Mouse (Mus musculus) c-Kit-positive CD71-positive TER-119-positive erythroid progenitor cells, embryonic 14.5 days (primary cell): ENCODE data around the gene Insc.
"Not testable (repeated sequence)": the region's sequence is repeated elsewhere in the genome, so short reads cannot be mapped to it uniquely, and the experiment has no call there.

Experiments
- DNase-seq: peaks from one replicate; pipeline ENCODE4 v3.0.0-alpha.2; 2013; ENCODE audit warnings: low spot score

The Insc gene

DNA sequence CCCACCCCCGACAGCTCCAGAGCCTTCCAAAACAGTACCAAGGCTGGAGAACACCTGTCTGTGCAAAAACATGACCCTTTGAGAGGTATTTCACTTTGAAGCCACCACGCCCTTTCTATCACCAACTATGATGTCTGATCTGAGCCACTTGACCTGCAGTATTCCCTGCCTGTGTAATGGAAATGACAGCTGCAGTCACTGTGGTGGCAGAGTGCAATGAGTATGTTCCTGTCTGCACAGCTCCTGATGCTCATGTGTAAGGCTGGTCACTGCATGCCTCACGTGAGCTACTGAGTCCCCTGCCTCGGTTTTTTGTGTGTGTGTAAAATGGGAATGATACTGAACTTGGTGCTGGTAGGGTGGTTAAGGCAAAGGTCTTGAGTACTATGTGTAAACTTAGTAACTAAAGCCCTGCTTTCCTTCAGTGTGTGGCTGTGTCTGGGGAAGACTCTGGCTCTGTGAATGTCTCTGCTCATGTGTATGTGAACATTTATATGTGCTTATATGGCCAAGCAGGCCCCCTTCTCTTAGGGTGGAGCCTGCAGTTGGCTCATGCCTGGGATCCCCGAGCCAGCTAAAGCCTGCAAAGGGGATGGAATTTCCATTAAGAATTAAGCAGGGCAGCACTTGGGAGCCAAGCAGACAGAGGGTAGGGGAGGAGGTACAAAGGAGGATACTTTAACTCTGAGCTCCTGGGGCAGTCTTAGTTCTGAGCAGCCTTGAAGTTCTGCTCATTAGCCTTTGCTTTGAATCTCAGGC lies at the start of gene Insc:
Gene Insc (plus strand): TSS at position 673 of the 759 bp plus-strand sequence.
- DNase-seq, result no peak

DNA sequence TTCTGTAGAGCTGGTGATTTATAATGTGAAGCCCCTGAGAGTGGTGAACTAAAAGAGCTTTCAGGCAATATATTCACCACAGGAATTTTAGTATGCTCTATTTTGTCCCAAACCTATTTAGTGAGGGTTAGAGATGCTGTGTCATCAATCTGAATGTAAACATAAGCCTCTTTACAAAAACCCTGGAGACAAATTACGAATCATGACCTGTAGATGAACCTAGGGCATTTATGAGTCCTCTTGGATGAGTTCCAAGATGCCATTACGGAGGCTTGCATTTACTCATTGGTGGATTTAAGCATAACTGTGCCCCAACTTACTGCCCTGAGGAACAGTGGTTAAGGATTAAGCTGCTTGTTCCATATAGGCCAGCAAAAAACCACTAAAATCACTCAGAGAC lies 42.6 kb upstream of the Insc start:
- DNase-seq, result no peak

DNA sequence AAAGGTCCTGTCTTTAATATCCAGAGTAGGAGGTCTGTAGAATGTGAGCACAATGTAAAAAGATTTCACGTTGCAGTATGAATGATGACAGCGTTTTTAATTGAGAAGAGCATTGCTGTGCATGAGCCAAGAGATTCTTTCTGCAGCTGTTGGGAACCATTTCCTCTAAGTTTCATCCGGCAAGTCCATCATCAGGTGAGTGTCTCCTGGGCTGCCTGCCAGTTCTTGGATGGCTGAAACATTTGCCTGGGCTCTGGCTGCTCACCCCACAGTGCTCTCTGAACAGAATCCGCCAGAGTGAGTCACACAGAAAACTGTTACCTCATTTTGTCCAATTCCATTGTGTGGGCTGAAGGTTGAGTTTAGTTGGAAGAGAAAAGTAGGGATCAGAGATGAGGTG lies 36.8 kb upstream of the Insc start:
- no peak for DNase-seq

DNA sequence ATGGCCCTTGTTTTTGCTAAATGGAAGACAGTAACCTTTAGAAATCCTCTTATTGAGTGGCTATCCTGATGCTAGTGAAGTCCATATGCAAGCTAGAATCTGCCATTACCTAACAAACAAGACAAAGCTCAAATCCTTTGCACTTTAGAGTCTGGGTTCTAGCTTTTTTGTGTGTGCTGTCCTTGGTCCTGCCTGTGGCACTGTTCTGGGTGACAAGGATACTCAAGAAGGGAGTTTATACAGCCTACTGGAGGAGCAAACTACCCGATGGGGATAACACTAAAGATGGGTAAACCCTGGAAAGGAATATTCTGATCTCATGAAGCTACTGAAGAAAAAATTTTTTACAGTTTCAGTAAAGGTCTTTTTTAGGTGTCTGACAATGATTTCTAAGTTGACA lies 36.1 kb upstream of the Insc start:
- DNase-seq, result no peak

- DNase-seq, result no peak
Observed at GRCm38 (mm10) chr7:114710419-114710818, 33.1 kb upstream of the Insc start.

- no peak for DNase-seq
Observed at GRCm38 (mm10) chr7:114712523-114712922, 31.0 kb upstream of the Insc start.

DNA sequence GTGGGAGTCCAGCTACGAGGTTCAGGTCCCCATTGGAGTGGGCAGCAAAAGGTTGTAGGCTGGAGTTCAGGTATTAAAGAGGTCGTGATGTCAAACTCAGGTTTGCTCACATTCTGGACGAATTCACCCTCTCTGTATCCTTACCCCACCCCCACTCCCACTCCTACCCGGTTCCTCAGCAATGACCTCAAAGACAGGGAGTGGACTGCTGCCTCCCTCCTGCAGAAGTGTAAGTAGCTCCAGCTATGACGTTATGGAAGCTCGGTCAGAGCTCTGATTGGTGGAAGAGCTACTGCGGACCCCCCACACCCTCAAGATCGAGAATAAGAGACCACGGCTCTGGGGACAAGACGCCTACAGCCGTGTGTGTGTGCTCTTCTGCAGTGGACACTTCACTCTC lies 25.2 kb upstream of the Insc start, which contains the start of gene Calcb:
Gene Calcb (plus strand): TSS at position 344 of the 400 bp plus-strand sequence.
- DNase-seq, result no peak

GRCm38 (mm10) chr7:114719381-114720131 lies 23.9 kb upstream of the Insc start:
- DNase-seq, result no peak

DNA sequence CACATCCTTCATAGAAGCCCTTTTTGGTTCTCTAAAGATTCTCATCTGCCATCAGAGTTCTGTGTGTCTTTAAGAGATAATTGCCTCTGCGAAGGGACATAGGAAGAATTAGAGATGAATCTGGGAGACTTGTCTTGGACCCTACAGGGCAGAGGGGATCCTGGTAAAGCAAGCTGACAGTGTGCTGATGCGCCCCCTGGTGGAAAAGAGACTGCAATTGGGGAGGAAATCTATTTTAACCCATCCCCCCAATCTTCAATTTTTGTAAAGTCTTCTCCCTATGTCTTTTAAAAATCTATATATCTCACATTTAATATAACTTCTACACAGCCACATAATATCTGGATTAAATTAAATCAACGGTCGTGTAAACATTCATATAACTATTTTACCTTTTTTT lies 13.8 kb upstream of the Insc start:
- DNase-seq, result not testable (repeated sequence)

DNA sequence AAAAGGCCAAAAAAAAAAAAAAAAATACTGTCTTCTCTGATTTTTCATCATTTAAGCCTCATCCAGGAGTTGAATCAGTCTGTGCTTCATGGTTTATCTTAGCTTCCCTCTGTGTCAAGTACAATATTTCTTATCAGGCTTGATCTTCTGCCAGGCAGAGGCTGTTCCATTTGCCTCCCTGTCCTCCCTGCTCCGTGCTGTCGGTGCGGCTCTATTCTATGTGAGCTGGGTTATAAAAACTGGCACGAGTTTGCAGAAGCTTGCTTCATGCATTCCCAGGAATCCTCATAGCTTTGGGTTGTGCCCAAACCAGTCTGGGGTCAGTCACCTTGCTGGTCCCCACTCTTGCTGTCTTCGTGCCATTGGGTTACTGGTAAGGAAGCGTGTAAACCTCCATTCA lies 12.3 kb upstream of the Insc start:
- DNase-seq, result no peak

GRCm38 (mm10) chr7:114731700-114732099 lies 11.8 kb upstream of the Insc start:
- DNase-seq, result not testable (repeated sequence)

DNA sequence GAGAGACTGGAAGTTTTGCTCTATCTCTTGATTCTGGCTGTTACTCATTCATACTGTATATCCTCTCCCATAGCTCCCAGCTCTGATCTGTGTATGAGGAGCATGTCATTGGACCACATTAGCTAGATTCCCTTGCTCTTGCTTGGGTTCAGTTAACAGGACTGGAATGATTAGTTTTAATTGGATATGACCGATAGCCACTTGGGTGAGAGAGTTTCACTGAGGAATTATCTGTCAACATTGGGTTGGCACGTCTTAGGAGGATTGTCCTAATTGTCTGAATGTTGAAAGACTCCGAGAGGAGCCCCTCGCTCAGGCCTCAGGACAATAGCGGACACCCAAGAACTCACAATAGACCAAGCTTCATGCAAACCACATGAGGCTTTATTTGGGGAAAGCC lies 7.2 kb upstream of the Insc start:
- no peak for DNase-seq

DNA sequence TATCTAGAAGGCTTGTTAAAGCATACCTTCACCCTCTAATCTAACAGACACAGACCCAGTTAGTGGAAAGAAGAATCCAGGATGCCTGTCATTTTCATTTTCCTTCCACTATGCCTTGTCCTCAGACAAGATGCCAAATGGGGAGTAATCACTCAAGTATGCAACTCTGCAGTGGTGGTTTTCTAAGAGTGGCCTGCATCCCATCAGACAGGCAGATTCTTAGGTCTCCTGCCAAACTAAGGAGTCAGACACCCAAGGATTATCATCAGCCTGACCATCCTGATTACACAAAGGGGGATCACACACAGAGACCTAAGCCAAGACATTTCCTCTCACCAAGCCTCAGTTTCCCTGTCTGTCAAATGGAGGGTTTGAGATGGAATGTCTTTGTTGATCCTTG lies 5.3 kb upstream of the Insc start:
- DNase-seq, result no peak

DNA sequence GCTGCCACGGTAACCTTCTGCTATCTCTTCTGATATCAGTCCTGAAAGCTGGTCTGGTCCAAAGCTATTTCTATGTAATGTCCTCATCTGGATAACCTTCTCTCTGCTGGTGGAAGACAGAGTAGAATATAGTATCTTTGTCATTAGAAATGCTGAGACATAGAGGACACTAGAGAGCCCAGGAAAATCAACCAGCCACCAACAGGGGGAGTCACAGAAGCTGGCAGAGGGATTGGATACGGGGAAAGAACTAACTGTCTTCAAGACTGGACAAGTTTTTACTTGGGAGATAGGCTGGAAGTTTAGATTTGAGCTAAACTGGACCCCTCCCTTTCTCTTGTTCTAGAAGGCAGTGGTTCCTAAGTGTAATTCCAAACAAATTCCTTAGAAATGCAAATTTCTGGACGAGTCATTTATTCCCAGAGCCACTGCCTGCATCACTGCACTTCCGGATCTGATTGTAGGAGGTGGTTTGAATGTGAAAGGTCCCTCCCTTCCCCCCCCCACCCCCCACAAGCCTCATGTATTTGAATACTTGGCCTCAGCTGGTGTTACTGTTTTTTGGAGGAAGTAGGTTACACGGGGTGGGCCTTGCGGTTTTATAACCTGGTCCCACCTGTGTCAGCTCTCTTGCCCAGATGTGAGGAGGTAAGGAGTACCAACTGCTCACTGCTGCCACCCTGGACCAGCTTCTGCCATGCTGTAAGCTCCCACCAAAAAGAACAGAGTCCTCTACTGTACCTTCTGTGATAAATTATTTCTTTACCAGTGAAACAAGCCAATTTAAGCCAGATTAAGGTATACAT lies 2.9 kb upstream of the Insc start:
- no peak for DNase-seq

- DNase-seq, result no peak
Observed at GRCm38 (mm10) chr7:114744639-114745245, 1.2 kb downstream of the Insc start.

GRCm38 (mm10) chr7:114745481-114746271 lies 2.2 kb downstream of the Insc start:
- DNase-seq, result no peak

DNA sequence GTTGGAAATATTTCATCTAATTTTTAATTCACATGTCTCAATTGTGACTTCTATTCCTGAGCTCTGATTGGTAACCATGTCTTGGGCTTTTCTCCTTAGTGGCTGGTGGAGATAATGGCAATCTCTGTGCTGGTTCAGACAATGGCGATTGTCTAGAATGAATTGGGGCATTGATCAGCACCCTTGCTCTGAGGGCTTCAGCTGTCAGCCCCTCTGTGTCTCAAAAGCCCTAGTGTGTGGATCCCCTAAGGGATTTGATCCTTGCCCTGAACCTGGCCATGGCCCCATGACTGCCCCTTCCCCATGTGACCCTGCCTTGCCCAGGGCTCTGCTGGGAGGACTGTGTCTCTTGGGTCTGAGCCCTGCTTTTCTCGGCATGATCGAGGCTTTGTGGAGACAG lies 4.1 kb downstream of the Insc start:
- DNase-seq, result no peak

DNA sequence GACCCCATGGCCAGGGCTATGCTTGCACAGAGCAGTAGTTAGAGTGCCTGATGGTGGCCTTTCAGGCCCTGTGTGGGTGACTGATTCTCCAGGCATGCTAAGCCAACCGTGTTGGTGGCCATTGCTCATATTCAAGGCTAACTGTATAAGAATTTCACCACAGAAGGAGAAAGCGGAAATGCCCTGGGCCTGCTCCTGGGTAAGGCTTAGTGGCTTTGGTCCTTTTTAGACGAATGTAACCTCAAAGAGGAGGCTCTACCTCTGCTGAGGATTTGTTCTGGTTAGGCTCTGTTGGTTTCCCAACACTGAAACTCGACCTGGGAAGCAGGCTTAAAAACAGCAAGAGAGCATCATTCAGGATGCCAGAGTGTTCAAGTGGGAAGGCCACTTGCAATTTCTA lies 4.7 kb downstream of the Insc start:
- no peak for DNase-seq

DNA sequence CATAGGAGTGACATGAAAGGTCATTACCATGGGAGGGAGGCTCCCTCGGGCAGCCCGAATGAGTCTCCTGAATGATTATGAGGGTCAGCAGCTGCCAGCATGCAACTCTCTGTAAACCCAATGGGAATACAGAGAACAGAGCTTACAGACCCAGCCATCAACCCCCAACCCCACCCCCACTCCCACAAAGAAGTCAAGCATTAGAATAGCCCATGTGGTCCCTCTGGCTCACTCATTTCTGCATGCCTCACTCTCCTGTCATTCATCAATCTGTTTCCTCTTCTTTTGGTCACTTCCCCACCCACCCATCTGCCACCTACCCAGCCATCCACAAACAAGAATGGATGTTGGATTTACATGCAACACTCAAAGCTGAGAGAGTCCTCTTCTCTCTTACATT lies 10.0 kb downstream of the Insc start:
- DNase-seq, result no peak

GRCm38 (mm10) chr7:114754196-114754595 lies 10.7 kb downstream of the Insc start:
- DNase-seq, result no peak

DNA sequence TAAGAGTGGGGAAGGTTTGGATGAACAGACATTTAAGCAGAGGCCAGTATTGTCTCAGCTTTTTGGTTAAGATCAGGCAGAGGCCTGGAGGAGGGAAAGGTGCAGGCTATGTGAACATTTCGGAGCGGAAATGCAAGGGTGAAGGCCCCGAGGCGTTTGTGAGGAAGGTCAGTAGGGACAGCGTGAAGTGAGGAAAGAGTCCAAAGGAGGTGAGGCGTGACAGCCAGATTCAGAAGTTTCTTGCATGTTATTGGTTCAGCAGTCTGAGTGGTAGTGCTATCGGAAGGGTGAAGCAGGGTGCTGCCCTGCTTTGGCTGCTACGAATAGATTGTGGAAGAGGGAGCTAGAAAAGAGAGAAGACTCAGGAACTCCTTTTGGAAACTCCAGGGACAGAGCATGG lies 11.1 kb downstream of the Insc start:
- DNase-seq, result no peak
